Mouse (Mus musculus) left cerebral cortex, adult 18-20 months (tissue): ENCODE measurements around the gene Bcl9. TPM values are rescaled to one million over a fixed set of nuclear protein-coding genes. Genes with fewer than 3 reads are reported as not detected.

ENCODE experiments used
- DNase-seq, 2 experiments: peaks; one replicate each; pipeline ENCODE4 v3.0.0; 2021 to 2022; ENCODE audit warnings: low spot score in 2 of 2, mixed read lengths in 1 of 2
- total RNA-seq, 2 experiments: library from RNA; stranded (reverse); gene quantifications; 2 replicates each; pipeline ENCODE4 v1.2.3; 2021

Gene Bcl9
- total RNA-seq, 2 experiments from 2014 or later = 52.1 to 58.1 TPM

DNA sequence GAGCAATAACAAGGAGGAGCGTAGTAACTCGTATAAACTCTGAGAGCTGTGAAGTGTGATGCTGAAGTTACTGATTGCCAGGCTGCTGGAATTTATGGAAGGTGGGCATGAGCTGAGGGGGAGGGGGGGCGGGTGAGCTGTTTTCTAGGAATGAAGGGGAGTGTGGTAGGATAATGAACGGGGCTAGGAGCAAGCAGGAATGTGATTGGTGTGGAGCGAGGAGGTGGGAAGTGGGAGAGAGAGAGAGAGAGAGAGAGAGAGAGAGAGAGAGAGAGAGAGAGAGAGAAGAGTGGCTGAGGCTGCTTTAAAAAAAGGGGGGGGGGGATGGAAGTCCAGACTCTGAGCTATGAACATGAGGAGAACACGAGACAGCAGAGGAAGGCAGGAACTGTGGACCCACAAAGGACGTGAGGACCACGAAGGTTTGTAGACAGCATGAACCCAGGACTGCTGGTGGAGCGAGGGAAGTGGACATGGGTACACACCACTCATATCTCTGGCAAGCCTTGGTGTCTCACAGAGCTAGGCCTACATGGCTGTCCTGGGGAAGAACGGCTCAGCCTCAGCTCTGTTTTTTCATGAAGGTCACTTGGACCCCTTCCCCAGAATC lies 1.2 kb upstream of the Bcl9 start:
- DNase-seq = no peak

DNA sequence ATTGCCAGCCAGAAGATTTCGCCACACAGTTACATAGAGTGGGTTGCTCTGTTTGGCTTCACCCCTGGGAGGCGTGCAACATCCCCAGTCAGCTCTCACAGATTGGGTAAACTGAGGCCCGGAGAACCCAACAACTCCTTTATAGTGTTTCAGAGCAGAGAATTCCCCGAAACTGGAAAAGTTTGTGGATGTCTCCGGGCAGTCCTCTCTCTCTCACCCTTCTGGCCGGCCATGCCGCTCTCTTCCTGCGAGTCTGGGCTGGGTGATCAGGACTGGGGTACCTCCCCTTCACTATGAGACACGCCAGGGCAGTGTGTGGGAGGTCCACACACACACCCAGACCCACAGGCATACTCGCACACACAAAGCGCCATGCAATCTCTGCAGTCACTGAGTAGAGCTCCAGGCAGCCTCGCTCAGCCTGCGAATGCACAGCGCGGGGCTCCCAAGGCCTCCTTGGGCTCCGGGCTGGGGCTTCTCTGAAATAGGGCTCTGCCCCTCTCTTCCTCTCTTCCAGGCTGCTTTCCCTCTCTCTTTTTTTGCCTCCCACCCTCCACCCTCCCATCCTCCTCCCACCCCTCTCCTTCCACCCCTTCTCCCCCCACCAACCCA lies 670 bp downstream of the Bcl9 start:
- DNase-seq = peak; percentile 30 to 52

GRCm38 (mm10) chr3:97294334-97294733 lies 3.4 kb downstream of the Bcl9 start:
- DNase-seq = no peak

DNA sequence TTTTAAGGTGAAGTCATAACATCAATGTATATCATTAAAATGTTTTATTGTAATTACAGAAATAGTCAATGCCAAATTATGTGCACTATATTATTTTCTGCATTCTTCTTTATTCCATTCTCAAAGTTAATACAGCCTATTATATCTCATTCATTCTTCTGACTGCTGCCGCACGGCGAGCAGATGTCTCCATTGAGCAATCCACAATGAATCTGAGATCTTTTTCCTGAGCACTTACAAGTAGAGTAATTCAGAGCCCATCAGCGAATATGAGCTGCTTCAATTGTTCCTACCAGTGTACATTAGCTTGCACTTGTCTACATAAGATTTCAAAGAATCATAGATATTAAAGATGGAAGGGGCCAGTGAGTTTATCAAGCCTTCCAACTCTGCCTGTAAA lies 12.8 kb downstream of the Bcl9 start:
- no peak for DNase-seq

DNA sequence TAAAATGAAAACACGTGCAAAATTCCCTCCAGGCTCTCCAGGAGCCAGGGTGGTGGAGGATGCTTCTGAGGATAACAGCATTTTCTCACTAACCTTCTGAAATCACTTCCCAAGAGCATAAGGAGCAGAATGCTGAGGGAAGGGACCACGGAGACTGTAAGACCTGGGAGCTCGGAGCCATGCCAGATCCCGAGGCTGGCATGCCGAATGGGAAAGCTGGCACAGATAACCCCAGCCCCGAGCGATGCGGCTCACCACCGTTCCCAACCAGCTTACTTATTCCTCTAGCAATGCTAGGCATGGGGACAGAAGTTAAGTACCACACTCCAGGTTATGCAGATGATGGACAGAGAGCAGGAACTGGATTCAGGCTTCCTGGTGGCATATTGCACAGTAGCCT lies 13.7 kb downstream of the Bcl9 start:
- DNase-seq = no peak

DNA sequence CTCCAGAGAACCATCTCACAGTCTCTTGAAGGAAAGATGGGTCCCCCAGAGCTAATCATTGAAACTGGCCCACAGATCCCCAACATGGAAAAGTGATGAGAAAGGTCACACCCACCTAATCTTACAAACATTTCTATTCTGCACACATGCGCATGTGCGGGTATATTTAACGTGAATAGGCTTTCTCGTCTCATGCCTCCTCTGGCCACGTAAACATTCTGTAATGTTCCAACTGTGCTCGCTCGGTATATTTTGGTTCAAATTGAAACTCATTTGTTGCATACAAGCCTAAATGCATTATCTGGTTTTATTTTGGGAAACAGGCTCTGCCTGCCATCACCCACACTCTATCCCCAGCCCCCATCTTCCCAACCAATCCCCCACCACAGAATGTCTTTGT lies 16.3 kb downstream of the Bcl9 start:
- no peak for DNase-seq

DNA sequence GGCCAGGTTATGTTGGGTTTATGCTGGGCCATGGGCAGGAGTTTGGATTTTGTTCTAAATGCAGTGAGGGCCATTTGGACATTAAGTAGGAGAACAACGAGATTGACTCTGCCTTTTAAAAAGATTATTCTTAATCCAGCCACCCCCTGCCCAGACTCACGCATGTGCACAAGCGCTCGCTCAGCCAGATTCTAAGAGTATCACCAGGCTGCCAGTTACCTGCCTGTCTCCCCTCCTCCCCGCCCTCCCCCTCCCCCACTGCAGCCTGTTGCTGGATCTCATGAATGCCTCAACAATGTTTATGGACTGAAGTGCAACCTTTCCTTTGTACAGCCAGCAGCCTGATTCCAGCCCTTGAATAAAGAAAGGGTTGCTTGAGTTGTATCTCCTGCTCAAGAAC lies 22.0 kb downstream of the Bcl9 start:
- no peak for DNase-seq

DNA sequence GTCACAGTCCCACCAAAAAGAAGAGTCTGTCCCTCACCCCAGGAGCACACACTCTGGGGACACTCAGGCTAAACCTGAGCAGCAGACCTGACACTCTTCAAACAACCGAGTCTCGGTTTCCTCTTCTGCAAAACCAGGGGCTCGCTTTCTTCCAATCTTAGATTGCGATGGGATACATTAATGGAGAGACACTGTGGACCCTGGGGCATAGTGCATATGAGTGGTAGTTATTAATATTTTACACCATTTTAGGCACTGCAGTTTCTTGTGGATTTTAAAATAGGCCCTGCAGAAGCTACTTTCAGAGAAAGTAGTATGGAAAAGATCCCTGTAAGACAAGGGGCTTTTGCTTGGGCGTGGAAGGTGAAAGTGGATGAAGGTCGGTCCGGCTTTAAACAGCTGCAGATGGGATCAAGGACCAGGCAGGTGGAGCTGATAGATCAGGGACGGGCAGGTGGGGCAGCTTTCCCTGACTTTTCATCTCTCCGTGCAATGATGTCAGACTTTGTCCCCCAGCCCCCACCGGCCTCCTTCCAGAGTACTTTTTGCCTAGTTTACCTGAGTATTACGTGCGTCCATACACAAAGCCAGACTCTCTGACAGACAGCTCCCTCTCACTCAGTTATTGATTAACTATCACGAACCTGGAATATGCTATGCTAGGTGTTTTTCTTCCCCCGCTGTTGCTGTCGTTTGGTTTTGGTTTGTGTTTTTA lies 23.0 kb downstream of the Bcl9 start:
- DNase-seq = no peak

DNA sequence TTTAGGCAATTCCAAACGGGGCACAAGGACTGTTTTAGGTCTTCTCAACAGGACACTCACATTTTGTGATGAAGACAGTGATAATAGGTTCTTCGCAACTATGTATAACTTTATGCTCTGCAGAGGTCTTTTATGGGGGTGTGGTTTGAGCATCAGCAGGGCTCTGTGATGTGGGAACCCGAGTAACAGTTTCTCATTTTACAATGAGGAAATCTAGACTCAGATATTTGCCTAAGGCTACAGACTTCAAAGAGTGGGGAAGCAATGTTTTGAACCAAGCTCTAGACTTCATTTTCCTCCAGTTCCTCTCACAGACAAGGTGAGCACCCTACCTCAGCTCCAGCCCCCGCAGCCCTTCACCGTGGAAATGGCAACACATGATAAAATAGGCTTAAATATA lies 23.8 kb downstream of the Bcl9 start:
- DNase-seq = no peak

GRCm38 (mm10) chr3:97265667-97266415 lies 31.9 kb downstream of the Bcl9 start:
- DNase-seq = no peak

GRCm38 (mm10) chr3:97262235-97262634 lies 35.5 kb downstream of the Bcl9 start:
- DNase-seq = no peak

DNA sequence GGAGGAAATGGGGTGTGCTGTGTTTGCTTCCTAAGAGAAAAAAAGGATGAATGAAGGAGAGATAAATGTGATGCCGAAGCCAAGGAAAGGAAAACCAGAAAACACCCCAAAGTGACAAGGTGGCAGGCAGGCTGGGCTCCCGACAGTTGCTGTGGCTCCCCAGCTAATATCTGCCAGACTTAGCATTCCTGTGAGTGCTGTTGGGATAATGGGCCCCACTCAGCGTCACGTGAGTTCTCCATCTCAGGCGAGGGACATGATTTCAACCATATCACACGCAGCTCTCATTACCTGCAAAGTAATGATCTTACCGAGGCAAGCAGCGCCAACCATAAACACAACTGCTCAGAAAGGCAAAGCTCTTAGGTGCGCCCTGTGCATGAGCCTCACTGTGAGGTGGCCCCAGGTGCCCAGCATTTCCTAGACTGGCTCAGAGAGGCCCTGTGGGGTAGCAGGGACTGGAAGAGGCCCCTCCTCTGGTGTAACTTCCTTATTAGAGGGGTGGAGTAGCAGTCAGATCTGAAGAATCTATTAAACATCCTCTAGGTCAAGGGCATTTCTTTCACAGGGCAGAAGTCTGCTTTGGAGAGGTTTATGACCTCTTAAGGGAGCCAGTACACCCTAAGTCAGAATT lies 41.9 kb downstream of the Bcl9 start:
- no peak for DNase-seq

- no peak for DNase-seq
Observed at GRCm38 (mm10) chr3:97254861-97255465, 42.8 kb downstream of the Bcl9 start.

DNA sequence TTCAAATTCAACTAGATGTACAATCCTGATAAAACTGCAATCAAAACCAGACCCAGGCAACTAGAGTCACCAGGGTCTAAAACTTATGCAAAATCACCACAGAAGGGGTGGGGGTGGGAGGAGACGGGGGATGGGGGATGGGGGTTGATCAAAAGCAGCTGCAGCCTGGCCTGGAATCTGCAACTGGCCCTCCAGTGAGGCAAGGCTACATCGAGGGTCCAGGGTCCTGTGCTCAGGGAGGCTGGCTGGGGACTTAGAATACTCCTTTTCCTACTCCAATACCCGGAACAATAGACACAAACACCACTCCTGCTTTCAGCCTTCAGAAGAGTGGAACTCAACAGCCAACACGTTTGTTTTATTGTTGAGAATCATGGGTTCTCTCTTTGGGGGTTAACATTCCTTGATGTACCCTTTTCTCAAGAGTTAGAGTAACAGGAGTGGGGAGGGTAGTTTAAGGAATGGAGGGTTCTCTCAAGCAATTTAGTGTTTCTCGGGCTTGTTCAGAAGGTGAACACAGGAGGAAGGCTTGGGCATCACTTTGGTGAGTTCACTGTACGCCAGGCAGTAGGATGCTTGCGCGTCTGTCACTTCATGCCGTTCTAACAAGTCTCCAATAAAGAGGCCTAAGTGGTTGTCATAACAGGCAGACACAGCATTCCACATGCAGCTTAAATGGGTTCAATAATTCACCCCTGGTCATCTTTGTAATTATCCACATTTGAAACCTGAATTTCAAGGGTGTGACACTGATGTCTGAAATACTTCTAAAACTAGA lies 43.7 kb downstream of the Bcl9 start:
- DNase-seq = no peak

GRCm38 (mm10) chr3:97252896-97253295 lies 44.8 kb downstream of the Bcl9 start:
- no peak for DNase-seq

DNA sequence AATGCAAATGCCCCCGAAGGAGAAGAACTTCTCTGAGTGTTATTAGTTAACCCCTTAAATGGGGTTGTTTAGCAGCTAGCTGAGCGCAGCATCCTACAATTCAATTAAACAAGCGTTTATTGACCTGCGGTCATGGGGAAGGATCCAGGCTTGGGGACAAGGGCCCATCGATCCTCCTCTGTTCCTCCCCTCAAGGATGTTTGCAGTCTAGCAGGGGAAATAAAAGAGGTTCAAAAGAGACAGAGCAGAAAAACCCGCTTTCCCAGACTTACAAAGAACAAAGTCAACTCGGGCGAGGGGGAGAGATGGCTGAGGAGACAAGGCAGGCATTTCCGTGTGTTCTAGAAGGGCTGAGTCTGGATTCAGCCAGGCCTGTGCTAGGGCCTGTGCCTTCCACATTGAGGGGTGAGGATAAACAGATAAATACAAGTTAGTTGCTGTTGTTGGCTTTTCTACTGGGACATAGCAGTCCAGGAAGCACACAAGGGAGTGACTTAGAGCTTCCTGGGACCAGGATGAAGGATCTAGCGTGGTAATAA lies 55.0 kb downstream of the Bcl9 start:
- no peak for DNase-seq

DNA sequence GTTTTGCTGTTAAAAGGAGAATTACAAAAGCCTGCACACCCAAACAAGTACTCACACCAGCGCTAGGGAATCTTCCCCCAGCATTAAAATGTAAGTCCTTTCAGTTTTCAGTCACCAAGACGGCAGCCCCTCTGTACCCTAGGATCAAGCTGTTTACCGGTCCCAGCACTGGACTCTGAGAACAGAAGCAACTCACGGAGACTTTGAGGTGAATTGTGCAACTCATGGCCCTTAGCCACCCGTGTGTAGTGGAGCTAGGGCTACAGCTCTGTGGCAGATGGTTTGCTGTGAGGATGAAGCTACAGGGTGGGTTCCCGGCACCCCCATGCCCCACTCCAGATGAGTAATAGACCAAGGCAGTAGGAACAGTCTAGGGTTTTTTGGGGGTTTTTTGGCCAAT lies 55.9 kb downstream of the Bcl9 start:
- DNase-seq = no peak

GRCm38 (mm10) chr3:97239793-97240192 lies 57.9 kb downstream of the Bcl9 start:
- no peak for DNase-seq

DNA sequence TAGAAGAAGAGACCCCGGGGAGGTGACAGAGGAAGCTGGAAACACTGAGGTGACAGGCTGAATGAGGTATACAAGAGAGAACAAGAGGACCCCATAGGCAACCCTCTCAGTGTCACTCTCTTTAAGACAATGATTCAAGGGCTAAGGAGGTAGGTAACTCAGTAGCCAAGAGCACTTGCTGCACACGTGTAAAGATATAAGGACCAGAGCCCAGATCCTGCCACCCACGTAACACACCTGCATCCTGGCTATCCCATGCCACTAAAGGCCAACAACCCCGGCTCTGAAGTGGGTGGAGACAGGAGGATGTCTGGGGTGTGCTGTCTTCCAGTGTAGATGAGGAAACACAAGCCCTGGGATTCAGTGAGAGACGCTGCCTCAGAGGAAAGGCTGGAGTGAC lies 58.4 kb downstream of the Bcl9 start:
- no peak for DNase-seq

DNA sequence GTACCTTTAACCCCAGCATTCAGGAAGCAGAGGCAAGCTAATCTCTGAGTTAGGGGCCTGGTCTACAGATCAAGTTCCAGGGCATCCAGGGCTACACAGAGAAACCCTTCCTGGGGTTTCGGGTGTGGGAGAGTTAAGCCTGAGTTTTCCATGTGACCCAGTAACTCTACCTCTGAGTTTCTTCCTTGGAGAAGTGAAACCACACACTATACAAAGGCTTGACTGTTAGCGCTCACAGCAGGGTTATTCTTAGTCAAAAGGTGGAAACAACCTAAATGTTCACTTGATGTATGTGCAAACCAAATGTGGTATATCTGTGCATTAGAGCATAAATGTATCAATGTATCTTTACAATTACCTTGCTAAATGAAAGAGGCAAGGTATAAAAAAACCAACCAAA lies 59.2 kb downstream of the Bcl9 start:
- no peak for DNase-seq
